Comparison of ENCODE assay signal across 12 mouse cellular contexts in the genomic region with DNA sequence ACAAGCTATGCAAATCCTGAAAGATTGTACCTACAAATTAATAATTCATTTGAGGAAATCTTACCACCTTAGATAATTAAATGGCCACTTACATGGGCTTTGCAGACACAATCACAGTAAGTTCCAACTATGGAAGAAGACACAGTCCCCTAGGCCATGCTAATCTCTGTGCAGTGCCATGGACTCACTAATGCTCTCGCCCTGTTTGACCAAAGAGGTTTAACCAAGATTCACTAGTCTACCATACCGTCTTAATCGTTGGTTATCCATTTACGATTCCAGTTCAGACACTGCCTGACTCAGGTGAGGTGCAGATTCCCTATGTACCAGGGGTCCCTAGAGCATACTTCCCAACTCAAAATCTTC. TPM values are rescaled to one million over a fixed set of nuclear protein-coding genes. Genes with fewer than 3 reads are reported as not detected.
DNase-seq lines count a peak whose midpoint lies in the region; ATAC-seq and TF ChIP-seq lines count a peak whose summit lies in the region.
"Had no signal": no experiment of that assay in that cellular context is flagged by ENCODE, and none has a peak within 500 bp of the region (broad histone marks: within the 10 kb centered on the region; RNA-seq: fewer than 3 reads in every experiment).

No protein-coding gene starts in this region.

- H3K9ac ChIP-seq in heart, embryonic 12.5 days = no peak overlapping the region
- H3K9ac ChIP-seq in kidney, embryonic 16.5 days (replicated peaks; ENCODE audit: low read length) = no peak overlapping the region
- H3K9ac ChIP-seq in embryonic facial prominence, embryonic 14.5 days (ENCODE audit: low read depth, low read length) = no peak overlapping the region
- H3K9ac ChIP-seq in hindbrain, postnatal 0 days (replicated peaks; ENCODE audit: low read length) = no peak overlapping the region
- H3K9ac ChIP-seq: limb, embryonic 13.5 days; lung, embryonic 15.5 days had no signal

- ATAC-seq in heart, embryonic 12.5 days (ENCODE audit: insufficient number of reproducible peaks, low FRiP score) = 0 out of 2 replicates have a peak, but pooled peaks have one; percentile 51
- no peak for ATAC-seq in kidney, embryonic 16.5 days (ENCODE audit: low FRiP score, low TSS enrichment)
- ATAC-seq in embryonic facial prominence, embryonic 14.5 days (ENCODE audit: low read depth) = peak; percentile 30; the same call in 1 of the 2 replicates
- peak; percentile 38; the same call in 1 of the 2 replicates for ATAC-seq in hindbrain, postnatal 0 days

- TF ChIP-seq CTCF in hindbrain, postnatal 0 days (IDR thresholded peaks at IDR 0.05; ENCODE audit: low read depth) = no peak

- WGBS in heart, embryonic 12.5 days = 87% methylated on average over 4 of the region's 4 CpGs
- WGBS in kidney, embryonic 16.5 days = 86% methylated on average over 4 of the region's 4 CpGs
- WGBS in embryonic facial prominence, embryonic 14.5 days = 82% methylated on average over 4 of the region's 4 CpGs
- WGBS in hindbrain, postnatal 0 days = 67% methylated on average over 4 of the region's 4 CpGs

- no peak overlapping the region for H3K4me2 ChIP-seq in heart, embryonic 12.5 days
- no peak overlapping the region for H3K4me2 ChIP-seq in kidney, embryonic 16.5 days (replicated peaks; ENCODE audit: low read depth, low read length)
- no peak overlapping the region for H3K4me2 ChIP-seq in embryonic facial prominence, embryonic 14.5 days (ENCODE audit: low read depth, low read length)
- H3K4me2 ChIP-seq in hindbrain, postnatal 0 days (ENCODE audit: low read depth, low read length) = no peak overlapping the region
- H3K4me2 ChIP-seq: limb, embryonic 13.5 days; lung, embryonic 15.5 days had no signal

- DNase-seq in heart, postnatal 10 days = no peak
- DNase-seq in kidney, adult 18-20 months = no peak
- DNase-seq in embryonic facial prominence, embryonic 14.5 days (ENCODE audit: low spot score) = no peak
- DNase-seq in hindbrain, postnatal 0 days (ENCODE audit: low spot score) = no peak
- no peak for DNase-seq in urinary bladder, postnatal 4 days (ENCODE audit: low spot score in 2 of 2)
- no peak for DNase-seq in frontal cortex, postnatal 25 days (ENCODE audit: low spot score in 2 of 2)
- DNase-seq: thymus, postnatal 25 days had no signal

- no peaks in the 10 kb centered on the region for H3K27me3 ChIP-seq in heart, embryonic 12.5 days (replicated peaks)
- H3K27me3 ChIP-seq in kidney, embryonic 16.5 days (ENCODE audit: insufficient read depth, low read length) = no peaks in the 10 kb centered on the region
- H3K27me3 ChIP-seq in embryonic facial prominence, embryonic 14.5 days (replicated peaks; ENCODE audit: control insufficient read depth, insufficient read depth, low read length) = no peaks in the 10 kb centered on the region
- H3K27me3 ChIP-seq in hindbrain, postnatal 0 days (ENCODE audit: insufficient read depth, low read length) = no peaks in the 10 kb centered on the region
- H3K27me3 ChIP-seq: limb, embryonic 13.5 days; lung, embryonic 15.5 days had no signal

- peak overlapping the region; percentile 52 for H3K27ac ChIP-seq in heart, embryonic 12.5 days (ENCODE audit: poor library complexity, severe bottlenecking)
- H3K27ac ChIP-seq in kidney, embryonic 16.5 days (ENCODE audit: low read length) = peak overlapping the region; percentile 28; the same call in 1 of the 2 replicates
- H3K27ac ChIP-seq in embryonic facial prominence, embryonic 14.5 days (replicated peaks; ENCODE audit: low read depth, low read length) = no peak overlapping the region
- no peak overlapping the region for H3K27ac ChIP-seq in hindbrain, postnatal 0 days
- H3K27ac ChIP-seq: limb, embryonic 13.5 days had no signal

- no peak overlapping the region for H3K4me3 ChIP-seq in heart, embryonic 12.5 days
- no peak overlapping the region for H3K4me3 ChIP-seq in kidney, embryonic 16.5 days (ENCODE audit: low read length)
- H3K4me3 ChIP-seq in embryonic facial prominence, embryonic 14.5 days (ENCODE audit: low read depth, low read length) = no peak overlapping the region
- H3K4me3 ChIP-seq in hindbrain, postnatal 0 days (ENCODE audit: low read length) = no peak overlapping the region
- H3K4me3 ChIP-seq: limb, embryonic 13.5 days; lung, embryonic 15.5 days had no signal

- no peaks in the 10 kb centered on the region for H3K9me3 ChIP-seq in heart, embryonic 12.5 days (replicated peaks)
- H3K9me3 ChIP-seq in kidney, embryonic 16.5 days (ENCODE audit: low read length) = no peaks in the 10 kb centered on the region
- H3K9me3 ChIP-seq in embryonic facial prominence, embryonic 14.5 days (ENCODE audit: control insufficient read depth, low read length) = no peaks in the 10 kb centered on the region
- no peaks in the 10 kb centered on the region for H3K9me3 ChIP-seq in hindbrain, postnatal 0 days (ENCODE audit: low read length)
- H3K9me3 ChIP-seq: limb, embryonic 13.5 days; lung, embryonic 15.5 days had no signal

- H3K4me1 ChIP-seq in heart, embryonic 12.5 days (replicated peaks) = peaks cover 23% of the 10 kb centered on the region
- H3K4me1 ChIP-seq in kidney, embryonic 16.5 days (ENCODE audit: insufficient read depth, low read length) = peaks cover 17% of the 10 kb centered on the region
- peaks cover 13% of the 10 kb centered on the region for H3K4me1 ChIP-seq in embryonic facial prominence, embryonic 14.5 days (ENCODE audit: control insufficient read depth, insufficient read depth, low read length)
- H3K4me1 ChIP-seq in hindbrain, postnatal 0 days (ENCODE audit: insufficient read depth, low read length) = peaks cover 8% of the 10 kb centered on the region

- H3K36me3 ChIP-seq in heart, embryonic 12.5 days = peaks cover 21% of the 10 kb centered on the region; the same call in 1 of the 2 replicates
- no peaks in the 10 kb centered on the region for H3K36me3 ChIP-seq in kidney, embryonic 16.5 days (ENCODE audit: insufficient read depth, low read length)
- H3K36me3 ChIP-seq in embryonic facial prominence, embryonic 14.5 days (ENCODE audit: control insufficient read depth, insufficient read depth, low read length) = no peaks in the 10 kb centered on the region
- H3K36me3 ChIP-seq in hindbrain, postnatal 0 days (ENCODE audit: insufficient read depth, low read length) = no peaks in the 10 kb centered on the region
- H3K36me3 ChIP-seq: G1E; limb, embryonic 13.5 days; lung, embryonic 15.5 days had no signal

- intact Hi-C loops in heart, postnatal 10 days (cut with DNase I) = loop anchor here (5.0 kb wide), 1 partner anchor 54 kb away; the partner anchor contains the start of gene Crybg3

RNA-seq across cellular contexts. Expression of gene Crybg3, which starts 52.2 kb away (rescaled TPM):
- 18.9 and 22.3 TPM in 2 replicates for polyA plus RNA-seq in heart, embryonic 12.5 days (2016; fragmentation: Nextera tagmentation; extraction: Ambion mirVana)
- total RNA-seq in heart, postnatal 10 days (2021) = 10 to 100 TPM; 61.9 to 64.6 TPM
- polyA plus RNA-seq in kidney, embryonic 16.5 days (2015; fragmentation: Nextera tagmentation; extraction: Ambion mirVana) = 7.6 and 8.7 TPM in 2 replicates
- 11.6 and 12.1 TPM in 2 replicates for polyA plus RNA-seq in embryonic facial prominence, embryonic 14.5 days (2014; fragmentation: Nextera tagmentation; extraction: Ambion mirVana)
- total RNA-seq in hindbrain, postnatal 0 days (2014; rRNA removed) = 5.9 and 6.5 TPM in 2 replicates
- 1.4 and 2.1 TPM in 2 replicates for polyA plus RNA-seq in hindbrain, postnatal 0 days (2015; fragmentation: Nextera tagmentation; extraction: Ambion mirVana)

Comparison
In these comparisons a context has a peak if more than half of its experiments do, and no peak if none do; other contexts are left out.
1. H3K27ac ChIP-seq: peak in heart, embryonic 12.5 days (single experiment) and kidney, embryonic 16.5 days (single experiment); none in embryonic facial prominence, embryonic 14.5 days (single experiment) and hindbrain, postnatal 0 days (single experiment).